Mouse (Mus musculus): ENCODE data around the gene Tmem200b. TPM values are rescaled to one million over a fixed set of nuclear protein-coding genes. Genes with fewer than 3 reads are reported as not detected.

Gene Tmem200b
- polyA plus RNA-seq, 1 experiment from 2014 or later, result 1.8 TPM

GRCm38 (mm10) chr4:131920595-131921351 lies 798 bp upstream of the Tmem200b start:
- no peak for TF ChIP-seq EP300 (optimal IDR thresholded peaks at IDR 0.05)
- TF ChIP-seq CTCF (IDR thresholded peaks at IDR 0.05; ENCODE audit: low read depth), result no peak
- Histone ChIP-seq H3K4me1 (replicated peaks; ENCODE audit: control insufficient read depth, insufficient read depth) (0 out of 2 replicates have a peak, but pooled peaks cover 5% of the 10 kb centered on the region), H3K9me3 (ENCODE audit: control insufficient read depth, low read length) (no peaks in the 10 kb centered on the region), H3K36me3 (ENCODE audit: control insufficient read depth, insufficient read depth, low read length) (0 out of 2 replicates have a peak, but pooled peaks cover 4% of the 10 kb centered on the region), H3K4me3 (ENCODE audit: low read depth, low read length) (peak overlapping the region; percentile 63), H3K4me2 (replicated peaks; ENCODE audit: low read depth) (peak overlapping the region; percentile 76), H3K27ac (replicated peaks) (peak overlapping the region; percentile 89), H3K9ac (ENCODE audit: low read length) (peak overlapping the region; percentile 70), H3K27me3 (ENCODE audit: control insufficient read depth, insufficient read depth, low read length) (peaks cover 4% of the 10 kb centered on the region; the same call in 1 of the 2 replicates)
- under 1% methylated on average over 60 of the region's 76 CpGs for WGBS
- ATAC-seq (ENCODE audit: low FRiP score, low TSS enrichment), result peak; percentile 28; the same call in 1 of the 2 replicates
- peak; percentile 71 for DNase-seq (ENCODE audit: low spot score)

- ATAC-seq (ENCODE audit: low FRiP score, low TSS enrichment), result no peak
- 61% methylated on average over 15 of the region's 15 CpGs for WGBS
- H3K4me3 ChIP-seq (ENCODE audit: low read depth, low read length), result peak overlapping the region; percentile 63
- peak overlapping the region; percentile 76 for H3K4me2 ChIP-seq (replicated peaks; ENCODE audit: low read depth)
- peaks cover 3% of the 10 kb centered on the region; the same call in 1 of the 2 replicates for H3K27me3 ChIP-seq (ENCODE audit: control insufficient read depth, insufficient read depth, low read length)
- no peak for TF ChIP-seq CTCF (IDR thresholded peaks at IDR 0.05; ENCODE audit: low read depth)
- no peak overlapping the region for H3K27ac ChIP-seq (replicated peaks)
- H3K9me3 ChIP-seq (ENCODE audit: control insufficient read depth, low read length), result no peaks in the 10 kb centered on the region
- peak overlapping the region; percentile 70; the same call in 1 of the 2 replicates for H3K9ac ChIP-seq (ENCODE audit: low read length)
- H3K4me1 ChIP-seq (replicated peaks; ENCODE audit: control insufficient read depth, insufficient read depth), result 0 out of 2 replicates have a peak, but pooled peaks cover 5% of the 10 kb centered on the region
- DNase-seq (ENCODE audit: low spot score), result no peak
- H3K36me3 ChIP-seq (ENCODE audit: control insufficient read depth, insufficient read depth, low read length), result peaks cover 4% of the 10 kb centered on the region; the same call in 1 of the 2 replicates
Observed at GRCm38 (mm10) chr4:131922404-131922803, 833 bp downstream of the Tmem200b start.

GRCm38 (mm10) chr4:131924096-131924810 lies 2.7 kb downstream of the Tmem200b start:
- 0 out of 2 replicates have a peak, but pooled peaks cover 5% of the 10 kb centered on the region for H3K4me1 ChIP-seq (replicated peaks; ENCODE audit: control insufficient read depth, insufficient read depth)
- WGBS, result 50% methylated on average over 6 of the region's 6 CpGs
- peaks cover 4% of the 10 kb centered on the region; the same call in 1 of the 2 replicates for H3K36me3 ChIP-seq (ENCODE audit: control insufficient read depth, insufficient read depth, low read length)
- no peak overlapping the region for H3K4me2 ChIP-seq (replicated peaks; ENCODE audit: low read depth)
- DNase-seq (ENCODE audit: low spot score) (no peak), ATAC-seq (ENCODE audit: low FRiP score, low TSS enrichment) (no peak)
- TF ChIP-seq CTCF (IDR thresholded peaks at IDR 0.05; ENCODE audit: low read depth), result no peak
- TF ChIP-seq EP300 (optimal IDR thresholded peaks at IDR 0.05), result no peak
- no peak overlapping the region for H3K9ac ChIP-seq (ENCODE audit: low read length)
- H3K4me3 ChIP-seq (ENCODE audit: low read depth, low read length), result no peak overlapping the region
- H3K9me3 ChIP-seq (ENCODE audit: control insufficient read depth, low read length), result no peaks in the 10 kb centered on the region
- no peak overlapping the region; the same call in 1 of the 2 replicates for H3K27ac ChIP-seq (replicated peaks)
- peaks cover 3% of the 10 kb centered on the region; the same call in 1 of the 2 replicates for H3K27me3 ChIP-seq (ENCODE audit: control insufficient read depth, insufficient read depth, low read length)

- H3K27me3 ChIP-seq (ENCODE audit: control insufficient read depth, insufficient read depth, low read length), result no peaks in the 10 kb centered on the region
- no peak overlapping the region for H3K9ac ChIP-seq (ENCODE audit: low read length)
- H3K27ac ChIP-seq (replicated peaks), result no peak overlapping the region
- DNase-seq (ENCODE audit: low spot score) (no peak), ATAC-seq (ENCODE audit: low FRiP score, low TSS enrichment) (no peak)
- TF ChIP-seq EP300 (optimal IDR thresholded peaks at IDR 0.05) (no peak), CTCF (IDR thresholded peaks at IDR 0.05; ENCODE audit: low read depth) (no peak)
- no peak overlapping the region for H3K4me3 ChIP-seq (ENCODE audit: low read depth, low read length)
- H3K4me2 ChIP-seq (replicated peaks; ENCODE audit: low read depth), result no peak overlapping the region
- H3K4me1 ChIP-seq (replicated peaks; ENCODE audit: control insufficient read depth, insufficient read depth), result no peaks in the 10 kb centered on the region
- 81% methylated on average over 6 of the region's 6 CpGs for WGBS
- no peaks in the 10 kb centered on the region for H3K9me3 ChIP-seq (ENCODE audit: control insufficient read depth, low read length)
- peaks cover 4% of the 10 kb centered on the region; the same call in 1 of the 2 replicates for H3K36me3 ChIP-seq (ENCODE audit: control insufficient read depth, insufficient read depth, low read length)
Observed at GRCm38 (mm10) chr4:131929146-131929545, 7.6 kb downstream of the Tmem200b start.

GRCm38 (mm10) chr4:131939459-131939858 lies 17.9 kb downstream of the Tmem200b start:
- no peak overlapping the region for H3K27ac ChIP-seq (replicated peaks)
- no peaks in the 10 kb centered on the region for H3K9me3 ChIP-seq (ENCODE audit: control insufficient read depth, low read length)
- ATAC-seq (ENCODE audit: low FRiP score, low TSS enrichment), result peak; percentile 51; the same call in 1 of the 2 replicates
- TF ChIP-seq CTCF (IDR thresholded peaks at IDR 0.05; ENCODE audit: low read depth) (no peak), EP300 (optimal IDR thresholded peaks at IDR 0.05) (no peak)
- 0 out of 2 replicates have a peak, but pooled peaks cover 3% of the 10 kb centered on the region for H3K4me1 ChIP-seq (replicated peaks; ENCODE audit: control insufficient read depth, insufficient read depth)
- H3K4me3 ChIP-seq (ENCODE audit: low read depth, low read length), result no peak overlapping the region
- 52% methylated on average over 2 of the region's 2 CpGs for WGBS
- H3K36me3 ChIP-seq (ENCODE audit: control insufficient read depth, insufficient read depth, low read length), result no peaks in the 10 kb centered on the region
- H3K9ac ChIP-seq (ENCODE audit: low read length), result no peak overlapping the region
- H3K27me3 ChIP-seq (ENCODE audit: control insufficient read depth, insufficient read depth, low read length), result no peaks in the 10 kb centered on the region
- H3K4me2 ChIP-seq (replicated peaks; ENCODE audit: low read depth), result no peak overlapping the region
- no peak for DNase-seq (ENCODE audit: low spot score)

All from stomach, postnatal 0 days (tissue).